Mouse (Mus musculus): ENCODE data around the gene Rasa3. TPM values are rescaled to one million over a fixed set of nuclear protein-coding genes. Genes with fewer than 3 reads are reported as not detected.

Rasa3 gene
- polyA plus RNA-seq, 1 experiment from 2014 or later = 30.4 TPM

DNA sequence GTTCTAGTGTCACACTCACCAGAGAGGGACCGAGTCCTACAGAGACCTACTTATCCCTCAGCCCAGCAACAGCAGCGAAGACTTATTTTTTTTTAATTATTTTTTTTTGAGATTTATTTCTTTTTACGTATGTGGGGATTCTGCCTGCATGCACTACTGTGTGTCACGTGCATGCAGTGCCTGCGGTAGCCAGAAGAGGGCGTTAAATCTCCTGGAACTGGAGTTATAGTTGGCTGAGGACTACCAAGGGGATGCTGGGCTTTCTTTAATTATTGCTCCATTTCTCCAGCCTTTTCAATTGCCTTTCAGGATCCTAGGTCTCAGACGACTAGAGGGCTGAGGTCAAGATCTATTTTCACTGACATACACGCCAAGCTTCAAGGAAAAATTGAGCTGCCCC, 74.8 kb downstream of the Rasa3 start:
- ATAC-seq (ENCODE audit: low FRiP score, low read depth) = no peak
- Histone ChIP-seq H3K27ac (no peak overlapping the region), H3K4me3 (no peak overlapping the region), H3K9ac (no peak overlapping the region), H3K27me3 (replicated peaks) (no peaks in the 10 kb centered on the region), H3K4me1 (no peaks in the 10 kb centered on the region), H3K36me3 (peaks cover 14% of the 10 kb centered on the region), H3K4me2 (replicated peaks) (no peak overlapping the region), H3K9me3 (no peaks in the 10 kb centered on the region)
- 64% methylated on average over 8 of the region's 8 CpGs for WGBS

DNA sequence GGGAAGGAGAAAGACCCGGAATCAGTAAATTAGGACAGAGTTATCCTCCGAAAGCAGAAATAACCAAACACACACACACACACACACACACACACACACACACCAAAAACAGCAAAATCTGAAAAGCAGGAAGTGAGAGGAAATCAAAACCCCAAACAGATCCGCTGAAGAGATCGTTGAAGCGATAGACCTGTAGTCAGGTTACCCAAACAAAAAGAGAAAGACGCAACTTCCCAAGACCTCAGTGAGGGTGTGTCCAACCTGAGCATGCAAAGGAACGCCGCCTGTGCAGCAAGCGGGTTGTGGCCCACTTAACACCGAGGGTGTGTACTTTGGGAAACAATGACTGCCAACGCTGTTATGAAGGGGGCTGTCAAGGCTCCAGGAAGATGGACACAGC, 76.2 kb downstream of the Rasa3 start:
- Histone ChIP-seq H3K4me1 (no peaks in the 10 kb centered on the region), H3K36me3 (peaks cover 22% of the 10 kb centered on the region), H3K27me3 (replicated peaks) (no peaks in the 10 kb centered on the region), H3K9me3 (no peaks in the 10 kb centered on the region), H3K9ac (no peak overlapping the region), H3K27ac (no peak overlapping the region), H3K4me2 (replicated peaks) (no peak overlapping the region), H3K4me3 (no peak overlapping the region)
- no peak for ATAC-seq (ENCODE audit: low FRiP score, low read depth)
- 91% methylated on average over 11 of the region's 11 CpGs for WGBS

DNA sequence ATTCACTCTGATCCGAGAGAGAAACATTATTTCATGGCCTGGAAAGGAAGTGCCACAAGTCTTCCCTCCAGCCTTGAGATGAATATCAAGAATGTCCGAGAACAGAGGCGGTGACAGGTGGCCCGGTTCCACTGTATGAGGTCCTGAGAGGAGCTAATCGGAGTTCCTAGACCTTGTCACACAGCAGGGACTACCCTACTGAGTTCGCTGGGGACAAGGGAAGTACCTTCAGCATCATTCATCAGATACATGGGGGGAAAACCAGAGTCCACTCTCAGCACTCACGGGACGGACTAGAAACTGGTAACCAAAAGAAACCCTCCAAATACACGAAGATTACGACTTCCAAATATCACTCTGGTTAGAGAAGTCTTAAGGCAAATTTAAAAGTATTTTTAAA, 76.7 kb downstream of the Rasa3 start:
- no peaks in the 10 kb centered on the region for H3K4me1 ChIP-seq
- H3K4me3 ChIP-seq = no peak overlapping the region
- H3K9me3 ChIP-seq = no peaks in the 10 kb centered on the region
- no peak overlapping the region for H3K9ac ChIP-seq
- no peak overlapping the region for H3K4me2 ChIP-seq (replicated peaks)
- no peak overlapping the region for H3K27ac ChIP-seq
- no peak for ATAC-seq (ENCODE audit: low FRiP score, low read depth)
- peaks cover 22% of the 10 kb centered on the region for H3K36me3 ChIP-seq
- 88% methylated on average over 10 of the region's 10 CpGs for WGBS
- H3K27me3 ChIP-seq (replicated peaks) = no peaks in the 10 kb centered on the region

DNA sequence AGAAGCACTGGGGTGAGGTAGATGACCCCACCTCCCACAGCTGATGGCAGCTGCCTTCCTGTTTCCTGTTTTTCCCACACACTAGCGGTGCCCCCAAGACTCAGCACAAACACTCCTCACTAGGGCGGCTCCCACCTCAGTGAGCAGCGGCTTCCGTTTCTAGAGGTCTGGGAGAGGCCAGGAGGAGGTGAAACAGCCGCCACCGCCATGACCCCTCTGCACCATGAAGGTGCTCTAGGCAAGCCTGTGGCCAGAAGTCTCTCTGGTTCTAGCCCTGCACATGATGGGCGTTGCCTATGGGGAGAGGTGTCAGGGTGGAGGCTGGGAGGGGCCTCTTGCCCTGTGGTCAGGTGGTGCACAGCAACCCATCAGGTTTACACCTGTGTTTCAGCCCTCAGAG, 77.2 kb downstream of the Rasa3 start:
- WGBS = 83% methylated on average over 7 of the region's 7 CpGs
- H3K27ac ChIP-seq = no peak overlapping the region
- H3K36me3 ChIP-seq = peaks cover 22% of the 10 kb centered on the region
- ATAC-seq (ENCODE audit: low FRiP score, low read depth) = no peak
- H3K9me3 ChIP-seq = no peaks in the 10 kb centered on the region
- no peak overlapping the region for H3K4me2 ChIP-seq (replicated peaks)
- no peaks in the 10 kb centered on the region for H3K4me1 ChIP-seq
- H3K4me3 ChIP-seq = no peak overlapping the region
- no peak overlapping the region for H3K9ac ChIP-seq
- no peaks in the 10 kb centered on the region for H3K27me3 ChIP-seq (replicated peaks)

DNA sequence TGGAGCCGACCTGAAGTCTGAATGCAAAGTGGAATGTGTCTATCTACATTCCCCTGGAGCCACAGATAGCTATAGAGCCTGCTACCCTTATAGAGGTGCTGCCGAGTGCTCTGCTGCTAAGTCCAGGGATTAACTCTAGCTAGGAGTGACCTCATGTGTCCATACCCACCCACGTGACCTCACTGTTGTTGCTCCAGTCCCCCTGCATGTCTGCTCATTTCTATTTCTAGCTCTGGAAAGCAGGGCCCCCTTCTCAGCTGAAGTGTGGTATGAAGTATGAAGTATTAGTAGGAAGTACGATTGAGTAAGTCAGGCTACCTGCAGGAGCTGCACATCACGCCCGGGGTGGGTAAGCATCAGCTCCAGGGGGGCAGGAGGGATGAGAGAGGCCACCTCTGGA, 79.6 kb downstream of the Rasa3 start:
- H3K36me3 ChIP-seq = peaks cover 14% of the 10 kb centered on the region
- no peaks in the 10 kb centered on the region for H3K4me1 ChIP-seq
- no peak overlapping the region for H3K4me2 ChIP-seq (replicated peaks)
- H3K27me3 ChIP-seq (replicated peaks) = no peaks in the 10 kb centered on the region
- no peak overlapping the region for H3K9ac ChIP-seq
- WGBS = 94% methylated on average over 6 of the region's 6 CpGs
- no peak overlapping the region for H3K4me3 ChIP-seq
- no peak for ATAC-seq (ENCODE audit: low FRiP score, low read depth)
- no peaks in the 10 kb centered on the region for H3K9me3 ChIP-seq
- H3K27ac ChIP-seq = no peak overlapping the region

DNA sequence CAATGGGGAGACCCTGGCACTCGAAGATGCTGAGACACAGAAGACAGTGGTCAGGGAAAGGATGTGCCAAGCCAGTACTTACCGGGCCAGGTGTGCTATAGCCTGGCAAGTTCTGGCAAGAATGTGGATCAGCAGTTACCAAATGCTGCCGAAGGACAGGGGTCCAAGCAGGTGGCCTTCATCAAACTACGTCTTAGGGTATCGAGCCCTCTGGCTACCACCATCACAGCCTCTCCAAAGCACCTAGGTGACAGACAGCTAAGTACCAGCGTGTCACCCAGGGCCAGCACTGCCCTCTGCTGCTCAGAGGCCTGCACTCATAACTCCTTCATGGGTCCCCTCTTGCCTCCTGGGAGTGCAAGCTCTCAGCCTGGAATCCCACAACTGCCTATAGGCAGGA, 81.5 kb downstream of the Rasa3 start:
- Histone ChIP-seq H3K27me3 (replicated peaks) (no peaks in the 10 kb centered on the region), H3K4me2 (replicated peaks) (no peak overlapping the region), H3K4me3 (no peak overlapping the region), H3K27ac (no peak overlapping the region), H3K36me3 (peaks cover 14% of the 10 kb centered on the region), H3K4me1 (no peaks in the 10 kb centered on the region), H3K9ac (no peak overlapping the region), H3K9me3 (no peaks in the 10 kb centered on the region)
- no peak for ATAC-seq (ENCODE audit: low FRiP score, low read depth)
- WGBS = 81% methylated on average over 6 of the region's 6 CpGs

DNA sequence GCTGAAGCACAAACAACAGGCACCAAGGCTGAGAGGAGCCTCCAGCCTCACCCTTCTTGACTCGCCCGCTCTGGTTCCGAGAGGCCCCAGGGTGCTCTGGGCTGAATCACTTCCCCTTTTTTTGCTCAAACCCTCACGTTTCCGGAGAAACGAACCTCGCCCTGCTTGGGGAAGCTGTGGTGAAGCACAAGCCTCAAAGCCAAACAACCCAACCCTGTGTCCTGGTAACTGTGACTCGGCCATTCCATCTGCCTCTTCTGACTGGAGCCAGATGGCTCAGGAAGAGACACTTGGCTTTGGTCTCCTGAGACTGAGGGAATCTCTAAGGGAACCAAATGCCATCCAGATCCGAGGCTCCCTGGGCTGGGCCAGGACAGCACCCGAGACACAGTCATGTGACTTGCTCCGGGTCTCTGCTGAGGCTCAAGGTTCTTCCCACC, 82.5 kb downstream of the Rasa3 start:
- Histone ChIP-seq H3K27me3 (replicated peaks) (no peaks in the 10 kb centered on the region), H3K27ac (no peak overlapping the region), H3K4me3 (no peak overlapping the region), H3K9me3 (no peaks in the 10 kb centered on the region), H3K4me1 (no peaks in the 10 kb centered on the region), H3K36me3 (peaks cover 14% of the 10 kb centered on the region), H3K9ac (no peak overlapping the region), H3K4me2 (replicated peaks) (no peak overlapping the region)
- WGBS = 80% methylated on average over 11 of the region's 11 CpGs
- no peak for ATAC-seq (ENCODE audit: low FRiP score, low read depth)

DNA sequence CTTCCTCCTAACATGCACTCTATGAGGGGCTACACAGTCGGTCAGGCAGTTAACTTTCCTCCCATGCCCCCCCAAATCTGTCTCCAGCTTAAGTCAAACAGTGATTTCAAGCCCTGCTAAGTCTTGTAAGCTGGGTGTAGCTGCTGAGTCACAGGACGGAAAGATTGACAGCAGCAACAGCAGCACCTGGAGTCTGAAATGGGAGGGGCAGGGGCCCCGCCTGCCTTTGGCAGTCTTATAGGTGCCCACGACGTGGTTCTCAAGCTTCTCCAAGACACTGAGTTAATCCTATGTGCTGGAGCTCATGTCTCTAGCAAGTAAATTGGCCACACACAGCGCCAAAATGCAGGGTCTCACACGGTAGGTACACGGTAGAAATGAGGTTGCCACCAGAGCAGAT, 84.1 kb downstream of the Rasa3 start:
- Histone ChIP-seq H3K27ac (no peak overlapping the region), H3K4me3 (no peak overlapping the region), H3K36me3 (peaks cover 16% of the 10 kb centered on the region), H3K9me3 (no peaks in the 10 kb centered on the region), H3K27me3 (replicated peaks) (no peaks in the 10 kb centered on the region), H3K4me1 (no peaks in the 10 kb centered on the region), H3K4me2 (replicated peaks) (no peak overlapping the region), H3K9ac (no peak overlapping the region)
- no peak for ATAC-seq (ENCODE audit: low FRiP score, low read depth)
- WGBS = 91% methylated on average over 8 of the region's 8 CpGs

DNA sequence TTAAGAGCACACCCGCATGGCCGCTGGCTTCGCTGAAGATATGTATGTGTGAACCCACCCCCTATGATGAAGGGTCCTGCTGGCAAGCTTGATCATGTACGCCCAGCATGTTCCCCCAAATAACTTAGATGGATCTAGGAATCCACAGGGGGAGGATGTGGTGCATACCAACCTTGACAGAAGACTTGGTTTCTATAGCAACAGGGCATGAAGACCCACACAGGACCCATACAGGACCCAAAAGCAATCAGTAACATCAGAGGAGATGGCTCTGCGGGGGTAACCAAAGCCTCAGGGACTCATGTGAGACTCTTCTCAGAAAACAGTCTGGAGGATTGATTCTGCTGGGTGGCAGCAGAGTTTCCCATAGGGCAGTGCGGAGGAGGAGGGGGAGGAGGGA, 86.2 kb downstream of the Rasa3 start:
- Histone ChIP-seq H3K4me2 (replicated peaks) (no peak overlapping the region), H3K27me3 (replicated peaks) (no peaks in the 10 kb centered on the region), H3K4me1 (no peaks in the 10 kb centered on the region), H3K9ac (no peak overlapping the region), H3K36me3 (peaks cover 2% of the 10 kb centered on the region; the same call in 1 of the 2 replicates), H3K4me3 (no peak overlapping the region), H3K9me3 (no peaks in the 10 kb centered on the region), H3K27ac (no peak overlapping the region)
- no peak for ATAC-seq (ENCODE audit: low FRiP score, low read depth)
- WGBS = 84% methylated on average over 6 of the region's 6 CpGs

DNA sequence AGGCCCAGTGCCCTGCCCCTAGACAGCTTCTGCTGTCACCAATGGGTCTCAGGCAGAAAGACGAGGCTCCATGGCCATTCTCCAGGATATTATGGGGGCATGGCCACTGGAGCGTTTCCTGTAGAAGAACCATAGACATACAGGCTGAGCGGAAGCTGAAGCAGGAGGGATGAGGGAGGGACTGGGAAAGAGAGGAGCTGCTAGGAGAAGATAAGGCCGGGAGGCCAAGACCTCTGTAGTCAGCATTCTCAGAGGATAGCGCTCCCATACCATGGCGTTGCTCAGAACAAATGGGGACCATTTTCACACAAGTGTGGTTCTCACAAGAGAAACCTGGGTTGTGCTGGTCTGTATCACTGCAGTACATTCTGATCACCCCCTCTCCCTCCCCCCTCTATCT, 88.3 kb downstream of the Rasa3 start:
- no peak for ATAC-seq (ENCODE audit: low FRiP score, low read depth)
- Histone ChIP-seq H3K9ac (no peak overlapping the region), H3K27ac (no peak overlapping the region), H3K9me3 (no peaks in the 10 kb centered on the region), H3K36me3 (peaks cover 21% of the 10 kb centered on the region), H3K4me1 (no peaks in the 10 kb centered on the region), H3K4me2 (replicated peaks) (no peak overlapping the region), H3K4me3 (no peak overlapping the region), H3K27me3 (replicated peaks) (no peaks in the 10 kb centered on the region)
- WGBS = 83% methylated on average over 6 of the region's 6 CpGs

DNA sequence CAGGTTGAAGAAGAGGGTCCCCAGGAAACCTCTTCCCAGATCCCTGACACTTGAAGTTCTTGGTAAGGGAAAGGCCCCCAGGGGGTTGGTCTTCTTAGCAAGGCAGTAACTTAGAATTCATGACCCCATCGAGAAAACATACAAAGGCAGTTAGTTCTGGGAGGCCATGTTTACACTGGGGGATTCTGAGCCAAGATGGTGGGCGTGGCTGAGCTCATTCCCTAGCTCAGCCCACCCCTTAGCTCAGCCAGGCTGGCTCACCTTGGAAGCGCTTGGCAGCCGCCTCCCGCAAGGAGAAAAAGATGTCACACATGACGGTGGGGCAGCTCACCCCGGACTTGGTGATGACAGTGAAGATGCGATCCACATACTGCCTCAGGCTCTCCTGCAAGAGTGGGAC, 92.8 kb downstream of the Rasa3 start:
- Histone ChIP-seq H3K36me3 (peaks cover 48% of the 10 kb centered on the region), H3K4me3 (no peak overlapping the region), H3K4me1 (no peaks in the 10 kb centered on the region), H3K27me3 (replicated peaks) (no peaks in the 10 kb centered on the region), H3K9me3 (no peaks in the 10 kb centered on the region), H3K4me2 (replicated peaks) (no peak overlapping the region), H3K27ac (no peak overlapping the region), H3K9ac (no peak overlapping the region)
- 79% methylated on average over 8 of the region's 8 CpGs for WGBS
- no peak for ATAC-seq (ENCODE audit: low FRiP score, low read depth)

DNA sequence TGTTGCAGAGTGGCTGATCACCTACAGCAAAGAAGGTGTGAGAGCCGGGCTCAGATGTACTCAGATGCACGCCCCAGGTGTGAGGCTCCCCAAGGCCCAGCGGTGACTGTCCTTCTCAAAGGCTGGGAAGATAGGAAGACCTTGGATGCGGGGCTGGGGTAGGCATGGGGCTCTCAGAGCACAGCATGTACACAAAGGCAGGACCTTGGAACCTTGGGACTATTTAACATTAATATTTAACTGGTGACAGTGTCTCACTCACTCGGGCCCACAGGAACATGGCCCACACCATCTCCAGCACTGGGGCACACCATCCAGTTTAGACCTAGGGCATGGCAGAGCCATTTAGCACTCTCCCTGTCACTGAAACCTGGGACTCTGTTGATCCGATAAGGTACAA, 99.5 kb downstream of the Rasa3 start:
- no peaks in the 10 kb centered on the region; the same call in 1 of the 2 replicates for H3K27me3 ChIP-seq (replicated peaks)
- H3K9ac ChIP-seq = no peak overlapping the region
- H3K4me3 ChIP-seq = no peak overlapping the region
- ATAC-seq (ENCODE audit: low FRiP score, low read depth) = no peak
- H3K9me3 ChIP-seq = no peaks in the 10 kb centered on the region
- no peak overlapping the region for H3K27ac ChIP-seq
- H3K4me1 ChIP-seq = no peaks in the 10 kb centered on the region
- no peak overlapping the region for H3K4me2 ChIP-seq (replicated peaks)
- peaks cover 48% of the 10 kb centered on the region for H3K36me3 ChIP-seq
- 94% methylated on average over 6 of the region's 6 CpGs for WGBS

DNA sequence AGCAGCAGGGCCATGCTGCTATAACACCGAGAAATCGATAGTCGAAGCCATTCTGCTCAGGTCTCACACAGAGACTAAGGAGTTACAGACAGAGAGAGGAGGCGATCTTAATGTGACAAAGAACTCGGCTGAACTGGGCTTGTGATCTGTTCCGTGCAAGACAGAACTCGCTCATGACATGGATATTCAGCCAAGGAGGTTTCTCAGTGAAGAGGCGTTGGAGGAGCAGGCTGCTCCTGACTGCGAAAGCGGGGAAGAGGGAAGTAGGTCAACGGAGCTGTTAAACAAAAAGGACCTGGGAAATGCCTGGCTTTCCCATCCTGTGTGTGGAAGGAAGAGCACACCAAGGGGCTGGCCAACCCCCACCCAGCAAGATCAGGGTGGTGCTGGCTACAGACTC, 105.4 kb downstream of the Rasa3 start:
- peaks cover 42% of the 10 kb centered on the region for H3K36me3 ChIP-seq
- no peak overlapping the region for H3K9ac ChIP-seq
- no peaks in the 10 kb centered on the region for H3K9me3 ChIP-seq
- ATAC-seq (ENCODE audit: low FRiP score, low read depth) = no peak
- H3K4me1 ChIP-seq = no peaks in the 10 kb centered on the region
- H3K27me3 ChIP-seq (replicated peaks) = no peaks in the 10 kb centered on the region; the same call in 1 of the 2 replicates
- 94% methylated on average over 11 of the region's 11 CpGs for WGBS
- H3K27ac ChIP-seq = no peak overlapping the region
- no peak overlapping the region for H3K4me2 ChIP-seq (replicated peaks)
- no peak overlapping the region for H3K4me3 ChIP-seq

Measured in neural tube, embryonic 12.5 days (tissue).